Comparison of ENCODE assay signal across 8 mouse cellular contexts in the genomic region with DNA sequence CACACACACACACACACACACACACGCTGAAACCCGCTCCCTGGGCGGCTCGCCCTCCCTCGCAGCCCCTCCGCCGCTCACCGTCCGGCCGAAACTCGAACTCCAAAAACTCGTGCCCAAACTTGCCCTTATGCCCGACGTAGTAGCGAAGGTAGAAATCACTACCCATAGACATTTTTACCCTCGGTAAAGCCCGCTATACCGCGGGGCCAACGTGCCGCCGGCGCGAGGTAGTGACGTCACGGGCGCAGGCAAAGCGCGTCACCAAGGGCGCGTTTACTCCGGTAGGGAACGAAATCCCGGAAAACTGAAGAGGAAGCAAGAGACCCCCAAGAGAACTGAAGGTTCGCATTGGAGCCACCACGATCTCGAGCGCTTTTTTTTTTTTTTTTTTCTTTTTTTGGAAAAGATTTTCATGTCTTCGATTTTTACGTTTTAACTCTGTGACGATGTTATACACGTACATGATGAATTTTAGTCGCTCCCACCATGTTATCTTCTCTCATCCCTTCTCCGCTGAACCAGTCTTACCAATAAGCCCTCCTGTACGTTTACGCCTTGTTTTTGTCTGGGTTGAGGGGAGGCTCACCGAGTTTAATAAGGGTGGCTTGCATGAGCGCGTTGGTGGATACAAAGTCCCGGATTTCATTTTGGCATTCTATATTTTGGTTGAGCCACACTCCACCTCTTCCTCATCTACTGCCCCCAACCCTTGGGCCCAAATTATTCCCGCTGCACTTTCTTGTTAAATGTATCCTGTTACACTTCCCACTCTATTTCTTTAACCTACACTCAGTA. TPM values are rescaled to one million over a fixed set of nuclear protein-coding genes. Genes with fewer than 3 reads are reported as not detected.
DNase-seq lines count a peak whose midpoint lies in the region; ATAC-seq and TF ChIP-seq lines count a peak whose summit lies in the region.

A gene (minus strand): TSS at position 254 of the 798 bp plus-strand sequence.

- no peaks in the 10 kb centered on the region for H3K9me3 ChIP-seq in embryonic facial prominence, embryonic 10.5 days
- no peaks in the 10 kb centered on the region for H3K9me3 ChIP-seq in intestine, postnatal 0 days (ENCODE audit: control insufficient read depth)
- no peaks in the 10 kb centered on the region for H3K9me3 ChIP-seq in midbrain, embryonic 10.5 days (replicated peaks)

- peak; percentile 89 for ATAC-seq in granulocyte monocyte progenitor cell, adult 5-6 weeks (replicated peaks; ENCODE audit: poor library complexity, severe bottlenecking)
- peak; percentile 61 for ATAC-seq in intestine, postnatal 0 days

- peaks cover 2% of the 10 kb centered on the region for H3K36me3 ChIP-seq in embryonic facial prominence, embryonic 10.5 days (replicated peaks)
- no peaks in the 10 kb centered on the region; the same call in 1 of the 2 replicates for H3K36me3 ChIP-seq in intestine, postnatal 0 days (ENCODE audit: control insufficient read depth, insufficient read depth)
- H3K36me3 ChIP-seq in midbrain, embryonic 10.5 days, result peaks cover 6% of the 10 kb centered on the region

- intact Hi-C loops in left cerebral cortex, postnatal 36 days (cut with DNase I), result loop anchor here (5.0 to 10.0 kb wide), 2 partner anchors 59 to 122 kb away; a partner anchor contains a TSS

- peak within 1 kb of the TSS; percentile 77 for H3K4me3 ChIP-seq in embryonic facial prominence, embryonic 10.5 days
- peak within 1 kb of the TSS; percentile 83 for H3K4me3 ChIP-seq in intestine, postnatal 0 days (ENCODE audit: low read depth, low read length)
- peak within 1 kb of the TSS; percentile 76 for H3K4me3 ChIP-seq in midbrain, embryonic 10.5 days

- WGBS in embryonic facial prominence, embryonic 10.5 days, result 2% methylated on average over 51 of the region's 51 CpGs
- 2% methylated on average over 49 of the region's 51 CpGs for WGBS in intestine, postnatal 0 days
- WGBS in midbrain, embryonic 10.5 days, result 2% methylated on average over 51 of the region's 51 CpGs

- peaks cover 8% of the 10 kb centered on the region for H3K4me1 ChIP-seq in embryonic facial prominence, embryonic 10.5 days
- H3K4me1 ChIP-seq in intestine, postnatal 0 days (replicated peaks; ENCODE audit: control insufficient read depth, insufficient read depth, low read length), result no peaks in the 10 kb centered on the region
- peaks cover 13% of the 10 kb centered on the region for H3K4me1 ChIP-seq in midbrain, embryonic 10.5 days

- no peak for TF ChIP-seq CTCF in intestine, postnatal 0 days (IDR thresholded peaks at IDR 0.05; ENCODE audit: low read depth)

- H3K9ac ChIP-seq in intestine, postnatal 0 days (ENCODE audit: low read depth, low read length), result peak within 1 kb of the TSS; percentile 62

- peak within 1 kb of the TSS; percentile 79 for H3K4me2 ChIP-seq in intestine, postnatal 0 days (replicated peaks; ENCODE audit: low read depth)

- no peaks in the 10 kb centered on the region for H3K27me3 ChIP-seq in embryonic facial prominence, embryonic 10.5 days (replicated peaks; ENCODE audit: low read depth, poor library complexity, severe bottlenecking)
- no peaks in the 10 kb centered on the region for H3K27me3 ChIP-seq in intestine, postnatal 0 days (replicated peaks; ENCODE audit: control insufficient read depth, insufficient read depth, low read length)
- no peaks in the 10 kb centered on the region for H3K27me3 ChIP-seq in midbrain, embryonic 10.5 days (ENCODE audit: low read depth, poor library complexity, severe bottlenecking)

- peak within 1 kb of the TSS; percentile 90 for H3K27ac ChIP-seq in embryonic facial prominence, embryonic 10.5 days (replicated peaks)
- peak within 1 kb of the TSS; percentile 69 for H3K27ac ChIP-seq in intestine, postnatal 0 days (ENCODE audit: low read depth, low read length)
- H3K27ac ChIP-seq in midbrain, embryonic 10.5 days (replicated peaks), result peak within 1 kb of the TSS; percentile 92

- peak; percentile 90 for DNase-seq in adrenal gland, postnatal 14 days
- peak; percentile 86 for DNase-seq in embryonic facial prominence, embryonic 10.5 days (ENCODE audit: low spot score)
- DNase-seq in left cerebral cortex, postnatal 36 days (ENCODE audit: low spot score in 2 of 2), result peak; percentile 83 to 87
- peak; percentile 83 for DNase-seq in midbrain, embryonic 10.5 days (ENCODE audit: low spot score)
- peak; percentile 65 to 75 for DNase-seq in right cerebral cortex, postnatal 36 days (ENCODE audit: low spot score in 2 of 2)
- DNase-seq in urinary bladder, postnatal 4 days (ENCODE audit: low spot score in 2 of 2), result peak; percentile 74 to 91

RNA-seq across cellular contexts. Expression of the gene that starts here (rescaled TPM):
- 15.3 and 15.5 TPM in 2 replicates for total RNA-seq in adrenal gland, postnatal 14 days (2021)
- 54.8 and 57.9 TPM in 2 replicates for polyA plus RNA-seq in embryonic facial prominence, embryonic 10.5 days (2016; fragmentation: Nextera tagmentation; extraction: Ambion mirVana)
- total RNA-seq in granulocyte monocyte progenitor cell, adult 5-6 weeks (2014; fragmentation: Nextera tagmentation), result 41.2 and 78.1 TPM in 2 replicates
- total RNA-seq in granulocyte monocyte progenitor cell, adult 5-6 weeks (2017), result 38.8 and 64.4 TPM in 2 replicates
- polyA plus RNA-seq in intestine, postnatal 0 days (2015; fragmentation: Nextera tagmentation; extraction: Ambion mirVana), result 37.3 and 40.0 TPM in 2 replicates
- total RNA-seq in left cerebral cortex, postnatal 36 days (2021), result 1 to 10 TPM; 7.3 to 9.6 TPM
- polyA plus RNA-seq in midbrain, embryonic 10.5 days (2016; fragmentation: Nextera tagmentation; extraction: Ambion mirVana), result 46.4 and 55.0 TPM in 2 replicates

Comparison
In these comparisons a context has a peak if more than half of its experiments do, and no peak if none do; other contexts are left out.
1. Peak in every context shown above with its lines: DNase-seq, ATAC-seq, H3K4me3 ChIP-seq and H3K27ac ChIP-seq.